Mouse (Mus musculus) heart, embryonic 15.5 days (tissue): ENCODE measurements around the gene Lce3b. TPM values are rescaled to one million over a fixed set of nuclear protein-coding genes. Genes with fewer than 3 reads are reported as not detected.

Experiments used
- ATAC-seq: fragments of 200-750 bp; cut with Nextera tagmentation; replicated peaks from 2 replicates; pipeline ENCODE4 v1.8.0; 2017; ENCODE audit warnings: low read depth, moderate TSS enrichment; ENCODE audit not compliant: insufficient number of reproducible peaks, insufficient read depth, low FRiP score
- H3K27ac ChIP-seq: fragments of 300-500 bp; sonication (generic); 2 replicates; pipeline ENCODE4 v1.5.1; 2015; ENCODE audit warnings: mild to moderate bottlenecking, inconsistent platforms
- H3K27me3 ChIP-seq: fragments of 300-500 bp; sonication (generic); 2 replicates; pipeline ENCODE4 v1.6.1; 2015; ENCODE audit warnings: inconsistent platforms
- H3K36me3 ChIP-seq: fragments of 300-500 bp; sonication (generic); 2 replicates; pipeline ENCODE4 v1.6.1; 2015; ENCODE audit warnings: mild to moderate bottlenecking, inconsistent platforms
- H3K4me1 ChIP-seq: fragments of 300-500 bp; sonication (generic); replicated peaks from 2 replicates; pipeline ENCODE4 v1.6.1; 2015; ENCODE audit warnings: inconsistent platforms
- H3K4me2 ChIP-seq: fragments of 300-500 bp; sonication (generic); 2 replicates; pipeline ENCODE4 v1.6.1; 2015; ENCODE audit warnings: inconsistent platforms, mild to moderate bottlenecking, moderate library complexity
- H3K4me3 ChIP-seq: fragments of 300-500 bp; sonication (generic); 2 replicates; pipeline ENCODE4 v1.5.1; 2015; ENCODE audit warnings: mild to moderate bottlenecking, inconsistent platforms
- H3K9ac ChIP-seq: fragments of 300-500 bp; sonication (generic); 2 replicates; pipeline ENCODE4 v1.6.1; 2015; ENCODE audit warnings: mild to moderate bottlenecking, inconsistent platforms
- H3K9me3 ChIP-seq: fragments of 300-500 bp; sonication (generic); replicated peaks from 2 replicates; pipeline ENCODE4 v1.6.1; 2016; ENCODE audit warnings: inconsistent platforms
- WGBS: fragments of 180-500 bp; shearing (Covaris S2); methylation state at CpG from one replicate; pipeline ENCODE4 v1.1.7; 2015; ENCODE audit warnings: mixed read lengths; 5-methylcytosine and 5-hydroxymethylcytosine counted together
- polyA plus RNA-seq: library from polyadenylated mRNA; unstranded; fragments of >200 nt; fragmentation: Nextera tagmentation; extraction: Ambion mirVana; gene quantifications from 2 replicates; pipeline ENCODE4 v1.2.1, GENCODE M21; 2015

Gene Lce3b
- polyA plus RNA-seq, 1 experiment from 2014 or later: not detected

DNA sequence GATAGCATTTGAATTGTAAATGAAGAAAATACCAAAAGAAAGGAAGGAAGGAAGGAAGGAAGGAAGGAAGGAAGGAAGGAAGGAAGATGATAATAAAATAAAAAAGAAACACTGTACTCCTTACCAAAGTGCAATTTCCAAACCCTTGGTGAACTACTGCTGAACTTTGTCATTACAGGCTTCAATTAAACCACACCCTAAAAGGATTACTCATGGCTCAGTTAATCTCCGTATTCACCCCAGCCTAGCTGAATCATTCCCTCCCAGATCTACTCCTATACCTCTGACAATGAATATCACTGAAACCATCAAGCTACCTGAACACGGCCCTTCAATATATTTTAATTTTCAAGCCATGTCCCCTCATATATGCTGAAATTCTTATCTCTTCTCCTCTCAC, 45.7 kb downstream of the Lce3b start:
- Histone ChIP-seq H3K27ac (no peak overlapping the region), H3K9ac (no peak overlapping the region), H3K9me3 (no peaks in the 10 kb centered on the region), H3K4me1 (no peaks in the 10 kb centered on the region), H3K36me3 (no peaks in the 10 kb centered on the region), H3K27me3 (no peaks in the 10 kb centered on the region), H3K4me3 (no peak overlapping the region), H3K4me2 (no peak overlapping the region)
- ATAC-seq: no peak
- 62% methylated on average over 2 of the region's 2 CpGs for WGBS

Other genes with a start within 250 kb of the Lce3b start
- not detected in 2 replicates for gene Lce1d, start 245.8 kb upstream of the Lce3b start, polyA plus RNA-seq
- not detected in 2 replicates for gene Lce1e, start 223.9 kb upstream of the Lce3b start, polyA plus RNA-seq
- gene Lce1f, start 212.6 kb upstream of the Lce3b start, polyA plus RNA-seq: not detected in 2 replicates
- gene Gm38119, start 193.9 kb upstream of the Lce3b start, polyA plus RNA-seq: not detected in 2 replicates
- gene Lce1g, start 180.6 kb upstream of the Lce3b start, polyA plus RNA-seq: not detected in 2 replicates
- not detected in 2 replicates for gene Lce1h, start 167.9 kb upstream of the Lce3b start, polyA plus RNA-seq
- gene Lce1i, start 154.1 kb upstream of the Lce3b start, polyA plus RNA-seq: not detected in 2 replicates
- gene Lce1j, start 142.5 kb upstream of the Lce3b start, polyA plus RNA-seq: not detected in 2 replicates
- not detected in 2 replicates for gene Lce1k, start 125.1 kb upstream of the Lce3b start, polyA plus RNA-seq
- gene Kprp, start 105.7 kb upstream of the Lce3b start, polyA plus RNA-seq: not detected in 2 replicates
- gene Lce1l, start 81.7 kb upstream of the Lce3b start, polyA plus RNA-seq: not detected in 2 replicates
- gene 2310050C09Rik, start 62.8 kb upstream of the Lce3b start, polyA plus RNA-seq: not detected in 2 replicates
- not detected in 2 replicates for gene Lce3a, start 6.7 kb upstream of the Lce3b start, polyA plus RNA-seq
- gene Lce3c, start 11.5 kb downstream of the Lce3b start, polyA plus RNA-seq: not detected in 2 replicates
- not detected in 2 replicates for gene Lce3d, start 24.4 kb downstream of the Lce3b start, polyA plus RNA-seq
- not detected in 2 replicates for gene Lce3e, start 34.1 kb downstream of the Lce3b start, polyA plus RNA-seq
- 0.29 TPM in 1 of 2 replicates, not detected in the other for gene Lce3f, start 59.2 kb downstream of the Lce3b start, polyA plus RNA-seq
- gene Crct1, start 82.7 kb downstream of the Lce3b start, polyA plus RNA-seq: 0.18 TPM in 1 of 2 replicates, not detected in the other
- gene Lce1m, start 86.1 kb downstream of the Lce3b start, polyA plus RNA-seq: not detected in 2 replicates
- not detected in 2 replicates for gene Gm4858, start 135.8 kb downstream of the Lce3b start, polyA plus RNA-seq
- gene Crnn, start 211.8 kb downstream of the Lce3b start, polyA plus RNA-seq: not detected in 2 replicates